Mouse (Mus musculus) erythroblast, embryonic 14.5 days (primary cell): ENCODE results near the gene Rasgef1b.

Source experiments
- GATA1 ChIP-seq: IDR thresholded peaks from 2 replicates; pipeline ENCODE4 v1.6.1; 2012; ENCODE audit warnings: low read length, inconsistent platforms, mixed read lengths
- TAL1 ChIP-seq: IDR thresholded peaks from 3 replicates; pipeline ENCODE4 v1.6.1; 2012; ENCODE audit warnings: low read length, inconsistent platforms, mixed read lengths

DNA sequence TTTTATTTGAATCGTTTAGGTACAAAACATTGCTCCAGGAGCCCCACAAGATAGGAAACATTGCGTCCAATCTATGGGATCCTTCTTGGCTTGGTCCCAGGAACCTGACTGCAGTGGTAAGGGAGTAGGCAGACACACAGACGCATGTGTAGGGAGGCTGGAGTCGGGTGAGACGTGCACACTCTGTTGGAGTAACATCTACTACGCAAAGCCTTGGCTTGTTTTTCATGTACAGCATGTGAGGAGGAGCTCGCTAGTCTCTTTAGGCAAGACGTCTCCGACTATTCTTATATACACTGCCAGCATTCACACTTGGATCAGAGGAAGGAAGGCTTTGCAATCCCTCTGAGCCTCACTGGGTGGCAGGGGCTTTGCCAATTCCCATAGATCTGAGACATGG lies 315.5 kb downstream of the Rasgef1b start:
- TF ChIP-seq TAL1 (no peak), GATA1 (no peak)
